Mouse (Mus musculus) urinary bladder, postnatal 36 days (tissue): ENCODE data around the gene Eddm3b.
A peak's percentile ranks its signal among the peaks of the same experiment; 100 is the strongest.

Source experiments
- DNase-seq, 2 experiments: peaks; one replicate each; pipeline ENCODE4 v3.0.0; 2022; ENCODE audit warnings: low spot score in 2 of 2, mixed read lengths in 1 of 2

The Eddm3b gene

GRCm38 (mm10) chr14:51113916-51114560, at the start of gene Eddm3b:
Gene Eddm3b, plus strand, starts transcription at chr14:51114426.
- DNase-seq, result no peak

- DNase-seq, result no peak
Observed at GRCm38 (mm10) chr14:51068956-51069355, 45.3 kb upstream of the Eddm3b start.

- DNase-seq, result no peak
Observed at GRCm38 (mm10) chr14:51069617-51070016, 44.6 kb upstream of the Eddm3b start.

- DNase-seq, result no peak
Observed at GRCm38 (mm10) chr14:51074335-51074734, 39.9 kb upstream of the Eddm3b start, which contains the start of gene Olfr750. Gene Olfr750, minus strand, starts transcription at chr14:51074435.

- DNase-seq, result no peak
Observed at GRCm38 (mm10) chr14:51079180-51079579, 35.0 kb upstream of the Eddm3b start.

- no peak for DNase-seq
Observed at GRCm38 (mm10) chr14:51081035-51081434, 33.2 kb upstream of the Eddm3b start.

GRCm38 (mm10) chr14:51082599-51083581, 31.3 kb upstream of the Eddm3b start:
- peak in 1 of 2 experiments; percentile 47 for DNase-seq

GRCm38 (mm10) chr14:51083805-51084204, 30.4 kb upstream of the Eddm3b start:
- DNase-seq, result no peak

- no peak for DNase-seq
Observed at GRCm38 (mm10) chr14:51085086-51085485, 29.1 kb upstream of the Eddm3b start.

GRCm38 (mm10) chr14:51085911-51086310, 28.3 kb upstream of the Eddm3b start:
- DNase-seq, result no peak

- no peak for DNase-seq
Observed at GRCm38 (mm10) chr14:51087762-51088161, 26.5 kb upstream of the Eddm3b start.

GRCm38 (mm10) chr14:51088166-51088969, 25.9 kb upstream of the Eddm3b start:
- DNase-seq, result peak; percentile 71 to 81

- peak; percentile 96 to 98 for DNase-seq
Observed at GRCm38 (mm10) chr14:51088970-51089673, 25.1 kb upstream of the Eddm3b start.

GRCm38 (mm10) chr14:51089674-51090076, 24.6 kb upstream of the Eddm3b start:
- no peak for DNase-seq

- peak; percentile 81 to 82 for DNase-seq
Observed at GRCm38 (mm10) chr14:51090077-51090781, 24.0 kb upstream of the Eddm3b start.

GRCm38 (mm10) chr14:51090921-51091900, 23.0 kb upstream of the Eddm3b start, which contains the start of the genes Rnase4 and Ang:
Gene Rnase4, plus strand, starts transcription at chr14:51091077.
Gene Ang, plus strand, starts transcription at chr14:51091150.
- peak; percentile 63 to 76 for DNase-seq

GRCm38 (mm10) chr14:51092073-51092620, 22.1 kb upstream of the Eddm3b start:
- no peak for DNase-seq

- DNase-seq, result peak in 1 of 2 experiments; percentile 41
Observed at GRCm38 (mm10) chr14:51093496-51093895, 20.7 kb upstream of the Eddm3b start.
